Mouse (Mus musculus) left cerebral cortex, adult 11 months (tissue): Measurements from ENCODE around the gene Tgfbr3l.

Source experiments
- DNase-seq: peaks from one replicate; pipeline ENCODE4 v3.0.0; 2022; ENCODE audit warnings: low spot score

Gene Tgfbr3l

GRCm38 (mm10) chr8:4247951-4248540, at the start of gene Tgfbr3l:
Tgfbr3l (plus strand) TSS chr8:4248214.
- DNase-seq = no peak

GRCm38 (mm10) chr8:4201321-4201720, 46.7 kb upstream of the Tgfbr3l start:
- no peak for DNase-seq

- DNase-seq = no peak
These were observed 42.5 kb upstream of the Tgfbr3l start for GRCm38 (mm10) chr8:4205246-4206123.

GRCm38 (mm10) chr8:4206182-4207015, 41.6 kb upstream of the Tgfbr3l start:
- no peak for DNase-seq

- no peak for DNase-seq
These were observed 41.0 kb upstream of the Tgfbr3l start for GRCm38 (mm10) chr8:4207016-4207350.

- no peak for DNase-seq
These were observed 36.9 kb upstream of the Tgfbr3l start for GRCm38 (mm10) chr8:4211097-4211496.

- DNase-seq = no peak
These were observed 35.2 kb upstream of the Tgfbr3l start for GRCm38 (mm10) chr8:4212809-4213209.

- DNase-seq = no peak
These were observed 34.6 kb upstream of the Tgfbr3l start for GRCm38 (mm10) chr8:4213210-4214005.

GRCm38 (mm10) chr8:4214006-4214980, 33.7 kb upstream of the Tgfbr3l start:
- no peak for DNase-seq

GRCm38 (mm10) chr8:4216296-4216695, 31.7 kb upstream of the Tgfbr3l start:
- DNase-seq = no peak

- DNase-seq = no peak
These were observed 31.0 kb upstream of the Tgfbr3l start, which contains the start of gene Prr36 for GRCm38 (mm10) chr8:4216791-4217621. Prr36 (minus strand) TSS chr8:4217459.

- DNase-seq = no peak
These were observed 28.4 kb upstream of the Tgfbr3l start for GRCm38 (mm10) chr8:4219617-4220016.

GRCm38 (mm10) chr8:4222059-4222458, 26.0 kb upstream of the Tgfbr3l start:
- no peak for DNase-seq

- no peak for DNase-seq
These were observed 21.7 kb upstream of the Tgfbr3l start for GRCm38 (mm10) chr8:4226323-4226722.

GRCm38 (mm10) chr8:4226739-4227347, 21.2 kb upstream of the Tgfbr3l start, which contains the start of gene Lrrc8e:
Lrrc8e (plus strand) TSS chr8:4226827.
- no peak for DNase-seq

- DNase-seq = no peak
These were observed 20.1 kb upstream of the Tgfbr3l start for GRCm38 (mm10) chr8:4227919-4228318.

- DNase-seq = no peak
These were observed 18.2 kb upstream of the Tgfbr3l start for GRCm38 (mm10) chr8:4229784-4230183.

GRCm38 (mm10) chr8:4230612-4231351, 17.2 kb upstream of the Tgfbr3l start:
- DNase-seq = no peak
